Mouse (Mus musculus): ENCODE results near the gene R3hdm2.

DNA sequence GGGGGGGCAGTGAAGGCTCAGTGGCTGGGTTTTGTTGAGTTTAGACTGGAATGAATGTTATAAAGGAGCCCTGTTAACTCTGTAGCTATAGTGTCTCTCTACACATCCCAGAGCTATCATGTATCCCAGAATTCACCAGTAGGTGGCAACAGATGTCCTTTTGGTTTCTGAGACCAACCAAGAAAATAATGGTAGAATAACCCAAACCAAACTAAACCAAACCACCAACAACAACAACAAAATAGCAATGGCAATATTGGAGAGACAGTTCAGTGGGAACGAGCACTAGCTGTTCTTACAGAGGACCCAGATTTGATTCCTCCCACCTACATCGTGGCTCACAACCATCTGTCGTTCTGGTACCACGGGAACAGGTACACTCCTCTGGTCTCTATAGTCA is 99.0 kb downstream of the R3hdm2 start:
- TF ChIP-seq CTCF (conservative IDR thresholded peaks at IDR 0.05; ENCODE audit: low read length): peak; percentile 46; the same call in 1 of the 2 replicates
- TF ChIP-seq POU5F1 (IDR thresholded peaks at IDR 0.05; ENCODE audit: borderline replicate concordance, low read length): no peak
- TF ChIP-seq NANOG (IDR thresholded peaks at IDR 0.05; ENCODE audit: borderline replicate concordance, low read length): no peak
